Mouse (Mus musculus) urinary bladder, adult 2 months (tissue): ENCODE data around the gene Fbf1. TPM values are rescaled to one million over a fixed set of nuclear protein-coding genes. Genes with fewer than 3 reads are reported as not detected.
"Not testable (repeated sequence)": the region's sequence is repeated elsewhere in the genome, so short reads cannot be mapped to it uniquely, and the experiment has no call there.

ENCODE experiments used
- DNase-seq: peaks from one replicate; pipeline ENCODE4 v3.0.0; 2022; ENCODE audit warnings: low spot score
- polyA plus RNA-seq: library from polyadenylated mRNA; depleted of rRNA; stranded (reverse); fragments of >200 nt; gene quantifications from 2 replicates; pipeline ENCODE4 v1.2.3, GENCODE M21; 2012

The Fbf1 gene
- polyA plus RNA-seq, 1 experiment: 47.7 TPM

DNA sequence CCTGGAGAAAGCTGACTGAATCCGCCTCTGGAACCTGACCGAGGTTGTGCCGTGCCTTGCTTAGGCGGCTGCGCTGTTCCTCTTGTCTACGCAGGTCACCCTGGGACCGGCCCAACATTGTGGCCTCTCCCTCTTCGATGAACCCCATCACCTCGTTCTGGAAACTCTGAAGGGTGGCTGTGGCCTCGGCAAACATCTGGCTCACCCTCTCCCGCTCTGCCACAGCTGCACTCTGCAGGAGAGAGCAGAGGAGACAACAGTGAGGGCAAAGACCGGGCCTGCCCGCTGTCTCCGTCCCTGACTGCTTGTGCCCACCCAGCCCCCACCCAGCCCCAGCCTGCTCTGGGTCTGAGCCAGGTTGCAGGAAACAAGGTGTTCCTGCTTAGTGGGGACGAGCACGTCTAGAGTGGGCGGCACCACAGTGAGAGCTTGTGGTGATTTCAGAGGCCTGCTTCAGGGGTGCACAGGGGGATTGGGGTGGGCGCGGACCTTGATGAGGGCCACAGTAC, 60.1 kb downstream of the Fbf1 start:
- DNase-seq: no peak

DNA sequence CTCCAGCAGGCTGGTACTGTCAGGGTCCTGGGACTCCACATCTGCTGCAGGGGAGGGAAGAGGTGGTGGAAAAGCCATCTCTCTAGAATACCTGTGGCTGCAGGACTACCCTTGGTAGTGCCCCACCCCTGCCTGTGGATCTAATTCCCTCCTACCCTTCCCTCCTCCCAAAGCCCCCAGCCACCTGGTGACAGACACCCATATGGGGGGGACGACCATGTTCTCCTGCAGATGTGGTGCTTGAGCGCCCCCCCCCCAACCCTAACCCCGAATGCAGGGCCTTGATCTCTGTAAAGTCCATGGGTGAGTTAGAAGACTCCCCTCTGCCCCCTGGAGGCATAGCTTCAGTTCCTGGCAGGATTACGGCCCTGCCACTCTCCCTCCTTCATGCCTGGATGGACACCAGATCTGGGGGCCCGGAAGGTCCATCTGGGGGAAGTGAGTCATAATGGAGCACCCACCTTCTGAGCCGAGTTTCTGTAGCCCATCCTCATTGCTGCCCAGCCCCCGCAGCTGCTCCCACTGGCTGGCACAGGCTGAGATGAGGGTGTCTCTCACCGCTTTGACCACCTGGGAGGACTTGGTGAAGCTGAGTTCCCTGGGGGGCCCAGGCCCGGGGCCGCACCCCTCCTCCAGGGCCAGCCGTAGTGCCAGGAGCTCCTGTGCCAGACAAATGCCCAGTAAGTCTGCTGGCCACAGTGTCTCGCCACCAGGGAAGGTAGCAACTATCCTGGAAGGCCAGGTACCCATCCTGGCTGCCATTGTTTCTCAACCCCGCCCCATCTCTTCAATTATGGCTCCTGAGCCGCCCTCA, 60.8 kb downstream of the Fbf1 start:
- no peak for DNase-seq

DNA sequence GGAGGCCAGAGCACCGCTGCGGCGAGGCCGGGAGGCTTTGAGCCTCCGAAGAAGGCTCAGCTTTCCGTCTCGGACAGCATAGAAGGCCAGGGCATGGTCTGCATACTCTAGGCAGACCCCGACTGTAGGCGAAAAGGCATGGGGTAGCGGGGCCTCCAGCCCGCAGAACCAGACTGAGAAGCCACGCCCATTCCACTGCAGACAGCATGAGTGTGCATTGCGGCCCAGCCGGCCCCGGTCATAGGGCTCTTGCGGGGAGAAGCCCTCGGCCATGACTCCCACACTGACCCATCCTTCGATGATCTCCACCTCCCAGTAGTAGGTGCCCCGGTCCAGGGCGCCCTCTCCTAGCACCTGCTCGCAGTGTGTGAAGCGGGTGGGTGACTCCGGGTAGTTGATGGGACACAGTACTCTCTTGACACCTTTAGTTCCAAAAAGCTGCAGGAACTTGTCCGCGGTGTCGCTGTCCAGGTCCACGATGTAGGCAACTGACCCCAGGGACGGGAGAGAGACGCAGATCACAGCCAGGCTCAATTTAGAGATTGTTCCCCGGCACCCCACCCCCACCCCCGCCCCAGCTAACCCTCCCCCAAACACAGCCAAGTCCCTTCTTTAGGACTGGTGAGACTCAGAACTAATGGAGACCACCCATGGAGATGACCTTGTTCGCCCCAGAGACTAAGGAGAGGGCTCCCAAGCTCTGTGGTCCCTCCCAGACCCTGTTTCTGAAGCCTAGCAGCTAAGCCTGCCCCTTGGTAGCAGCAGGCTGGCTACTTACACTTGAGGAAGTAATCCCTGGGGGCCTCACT, 61.6 kb downstream of the Fbf1 start:
- no peak for DNase-seq

DNA sequence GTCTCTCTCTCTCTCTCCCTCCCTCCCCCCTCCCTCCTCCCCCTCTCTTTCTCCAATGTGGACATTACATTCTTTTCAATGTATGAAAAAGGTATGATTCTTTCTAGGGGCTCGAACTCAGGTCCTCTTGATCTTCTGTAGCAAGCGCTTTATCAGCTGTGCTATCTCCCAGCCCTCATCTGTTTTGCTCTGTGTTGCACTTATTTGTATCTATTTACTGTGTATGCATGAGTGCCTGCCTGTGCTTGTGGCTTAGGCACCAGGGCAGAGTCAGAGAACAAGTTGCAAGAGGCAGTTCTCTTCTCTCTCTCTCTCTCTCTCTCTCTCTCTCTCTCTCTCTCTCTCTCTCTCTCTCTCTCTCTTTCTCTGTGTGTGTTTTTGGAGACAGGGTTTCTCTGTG, 62.9 kb downstream of the Fbf1 start:
- DNase-seq: no peak

DNA sequence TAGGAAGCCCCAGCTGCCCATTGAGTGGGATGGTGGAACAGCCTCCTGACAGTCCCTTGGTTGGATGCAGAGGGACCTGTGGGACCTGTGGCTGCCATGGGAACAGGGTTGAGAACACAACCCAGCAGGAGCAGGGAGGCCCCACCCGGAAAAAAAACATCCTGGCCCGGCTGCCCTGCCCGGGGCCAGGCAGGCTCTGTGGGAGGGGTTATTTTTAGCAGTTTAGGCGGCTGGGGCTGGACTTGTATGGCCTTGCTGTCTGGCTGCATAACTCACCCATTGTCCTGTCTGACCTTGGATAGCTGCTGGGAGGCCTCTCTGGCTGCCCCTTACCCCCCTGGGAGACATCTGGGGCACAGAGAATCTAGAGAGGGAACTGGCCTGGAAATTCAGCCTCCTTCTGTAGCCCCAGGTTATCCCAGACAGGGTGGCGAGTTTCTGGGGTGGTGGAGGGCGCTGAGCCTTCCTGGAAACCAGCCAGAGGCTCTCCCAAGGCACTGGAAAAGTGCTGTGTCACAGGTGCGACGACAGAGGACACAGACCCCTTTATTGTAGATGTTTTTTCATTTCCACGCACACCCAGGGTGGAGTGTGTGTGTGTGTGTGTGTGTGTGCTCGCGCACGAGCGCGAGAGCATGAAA, 63.8 kb downstream of the Fbf1 start:
- no peak for DNase-seq

DNA sequence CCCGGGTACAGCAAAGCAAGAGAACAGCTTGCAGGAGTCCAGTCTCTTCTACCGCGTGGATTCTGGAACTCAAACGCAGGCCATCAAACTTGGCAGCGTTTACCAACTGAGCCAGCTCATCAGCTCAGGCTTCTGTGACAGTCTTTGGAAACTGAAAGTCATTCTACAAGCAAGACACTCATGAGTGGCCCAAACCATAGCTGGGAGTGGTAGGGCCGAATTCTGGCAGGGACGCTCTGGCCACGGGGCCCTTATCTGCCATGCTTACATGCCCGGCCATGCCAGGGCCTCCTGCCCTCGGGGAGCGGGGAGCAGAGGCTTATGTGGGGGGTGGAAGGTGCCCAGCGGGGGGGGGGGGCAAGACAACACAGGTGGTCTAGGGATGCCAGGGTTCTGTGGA, 64.4 kb downstream of the Fbf1 start:
- DNase-seq: no peak

DNA sequence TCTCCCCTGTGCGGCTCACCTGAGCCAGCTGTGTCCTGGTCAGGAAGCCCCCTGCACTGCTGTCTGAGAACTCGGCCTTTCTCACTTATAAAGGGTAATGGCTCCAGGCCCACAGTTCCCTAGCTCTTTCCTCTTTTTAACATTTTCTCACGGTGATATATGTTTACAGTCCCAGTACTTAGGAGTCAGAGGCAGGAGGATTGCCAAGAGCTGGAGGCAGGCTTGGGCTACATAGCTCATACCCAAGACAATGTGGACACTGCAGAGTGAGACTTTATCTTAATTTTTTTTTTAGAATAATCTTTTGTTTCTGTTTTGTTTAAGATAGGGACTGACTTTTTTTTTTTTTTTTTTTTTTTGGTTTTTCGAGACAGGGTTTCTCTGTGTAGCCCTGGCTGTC, 65.5 kb downstream of the Fbf1 start:
- no peak for DNase-seq

DNA sequence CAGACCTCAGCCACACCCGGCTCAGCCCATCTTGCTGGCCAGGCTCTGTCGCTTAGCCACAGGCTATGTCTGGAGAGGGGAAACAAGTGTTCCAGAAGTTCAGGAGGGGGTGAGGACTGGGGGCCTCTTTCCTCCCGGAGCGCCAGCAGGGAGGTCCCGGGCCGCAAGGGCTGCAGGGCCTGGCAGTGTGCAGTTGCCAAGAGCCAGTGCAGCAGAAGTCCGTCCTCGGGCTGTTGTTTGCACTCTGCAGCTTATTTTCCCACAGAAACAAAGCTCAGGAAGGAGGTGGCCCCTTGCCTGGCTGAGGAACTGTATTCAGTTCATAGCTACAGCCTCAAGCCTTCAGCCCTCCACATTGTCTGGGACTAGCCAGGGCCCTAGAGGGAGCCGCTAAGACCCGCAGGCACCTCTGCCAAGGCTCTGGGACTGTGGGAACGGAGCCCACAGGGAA, 66.0 kb downstream of the Fbf1 start:
- no peak for DNase-seq

DNA sequence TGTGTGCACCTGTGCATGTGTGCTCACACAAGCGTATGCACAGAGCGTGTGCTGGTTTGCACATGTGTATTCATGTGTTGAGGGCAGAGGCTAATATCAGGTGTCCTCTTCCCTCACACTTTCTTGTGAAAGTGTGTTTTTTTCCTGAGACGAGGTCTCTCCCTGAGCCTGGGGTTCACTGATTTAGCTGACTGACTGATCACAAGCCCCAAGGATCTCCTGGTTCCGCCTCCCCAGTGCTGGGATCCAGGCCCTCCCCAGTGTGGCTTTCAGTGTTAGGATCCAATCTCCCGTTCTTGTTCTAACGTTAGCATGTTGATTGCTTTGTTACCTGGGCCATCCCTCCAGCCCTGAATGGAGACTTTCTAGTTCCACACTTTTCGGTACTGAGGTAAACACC, 67.1 kb downstream of the Fbf1 start:
- no peak for DNase-seq

DNA sequence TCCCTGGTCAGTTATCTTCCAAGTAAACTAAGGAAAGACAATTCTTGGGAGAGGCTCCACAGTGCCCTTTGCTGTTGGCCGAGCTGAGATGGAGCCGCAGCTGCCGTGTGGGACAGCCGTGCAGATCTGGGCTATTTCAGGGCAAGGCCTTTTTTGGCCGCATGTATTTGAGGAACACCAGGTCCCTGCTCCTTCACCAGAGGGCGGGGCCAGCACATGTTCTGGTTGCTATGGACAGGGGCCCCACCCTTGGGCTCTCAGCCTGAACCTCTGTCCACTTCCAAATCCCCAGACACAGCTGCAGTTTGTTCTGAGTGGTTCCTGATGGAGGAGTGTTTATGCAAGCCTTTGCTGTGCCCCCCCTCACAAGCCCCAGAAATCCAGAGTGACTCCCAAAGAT, 67.6 kb downstream of the Fbf1 start:
- DNase-seq: no peak

DNA sequence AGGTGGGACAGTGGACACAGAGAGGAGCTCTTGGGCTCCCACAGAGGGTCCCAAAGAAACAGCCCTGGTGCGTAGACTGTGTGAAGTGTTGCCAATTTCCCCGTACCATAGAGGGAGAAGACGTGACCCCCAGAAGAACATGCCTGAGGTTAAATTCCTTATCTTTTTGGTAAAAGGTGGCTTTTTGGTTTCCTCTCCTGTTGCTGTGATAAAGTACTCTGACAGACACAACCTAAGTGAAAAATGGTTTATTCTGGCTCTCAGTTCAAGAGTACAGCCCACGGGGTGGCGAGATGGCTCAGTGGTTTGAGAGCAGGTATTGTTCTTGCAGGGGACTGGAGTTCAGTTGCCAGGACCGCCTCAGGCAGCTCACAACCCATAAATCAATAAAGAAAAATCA, 68.5 kb downstream of the Fbf1 start:
- DNase-seq: no peak

DNA sequence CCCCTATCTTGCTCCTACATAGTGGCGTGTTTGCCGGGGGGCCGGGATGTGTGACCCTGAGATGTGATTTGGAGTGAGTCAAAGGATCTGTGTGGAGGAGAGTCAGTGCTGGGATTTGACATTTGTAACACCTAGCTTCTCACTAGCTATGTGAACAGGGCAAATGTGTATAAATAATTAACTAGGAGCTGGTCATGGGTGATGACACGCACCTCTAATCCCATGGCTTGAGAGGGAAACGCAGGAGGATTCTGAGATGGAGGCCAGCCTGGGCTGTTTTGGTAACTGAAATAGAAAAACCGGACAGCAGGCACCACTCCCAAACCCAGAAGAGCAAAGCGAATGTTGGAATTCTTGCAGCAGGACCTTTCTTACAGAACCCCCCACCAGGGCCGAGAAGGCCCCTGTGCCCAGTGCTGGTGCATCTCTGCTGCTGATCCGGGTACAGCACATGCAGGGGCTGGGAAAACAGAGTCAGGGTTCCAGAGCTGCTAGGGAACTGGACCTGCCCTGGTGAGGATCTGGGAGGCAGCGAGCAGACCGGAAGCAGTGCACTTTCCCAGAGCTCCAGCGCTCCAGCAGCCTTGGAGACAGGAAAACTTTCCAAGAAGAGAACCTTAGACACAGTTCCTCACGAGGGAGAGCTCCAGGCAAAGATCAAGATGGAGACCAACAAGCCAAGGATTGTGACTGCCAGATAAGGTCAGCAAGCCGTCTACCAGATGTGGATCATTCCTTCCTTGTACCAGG, 69.1 kb downstream of the Fbf1 start:
- DNase-seq: no peak

DNA sequence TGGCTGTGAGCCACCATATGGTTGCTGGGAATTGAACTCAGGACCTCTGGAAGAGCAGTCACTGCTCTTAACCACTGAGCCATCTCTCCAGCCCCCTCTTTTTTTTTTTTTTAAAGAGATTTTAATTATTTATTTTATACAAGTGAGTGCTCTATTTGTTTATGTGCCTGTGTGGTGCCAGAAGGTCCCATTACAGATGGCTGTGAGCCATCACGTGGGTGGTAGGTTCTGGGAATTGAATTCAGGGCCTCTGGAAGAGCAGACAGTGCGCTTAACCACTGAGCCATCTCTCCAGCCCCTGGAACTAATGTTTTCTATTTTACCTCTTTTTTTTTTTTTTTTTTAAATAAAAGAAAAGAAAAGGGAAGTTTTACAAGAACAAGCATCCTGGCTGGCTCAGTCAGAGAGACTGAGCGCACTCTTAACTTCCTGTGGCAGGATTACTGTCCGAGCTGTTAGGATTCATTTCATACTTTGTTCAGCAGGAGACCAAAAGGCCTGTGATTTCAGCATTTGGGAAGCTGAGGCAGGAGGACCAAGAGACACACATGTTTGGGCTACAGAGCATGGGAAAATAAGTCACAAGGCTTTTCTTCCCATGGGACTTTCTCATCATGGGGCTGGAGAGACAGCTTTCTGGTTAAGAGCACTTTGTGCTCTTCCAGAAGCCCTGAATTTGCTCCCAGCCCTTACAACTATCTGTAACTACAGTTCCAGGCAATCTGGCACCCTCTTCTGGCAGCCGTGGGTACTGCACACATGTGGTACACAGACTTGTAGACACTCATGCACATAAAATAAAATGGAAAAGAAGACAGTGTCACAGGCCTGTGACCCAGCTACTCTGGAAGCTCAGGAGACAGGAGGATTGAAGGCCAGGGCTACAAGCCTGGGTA, 71.5 kb downstream of the Fbf1 start:
- DNase-seq: no peak

DNA sequence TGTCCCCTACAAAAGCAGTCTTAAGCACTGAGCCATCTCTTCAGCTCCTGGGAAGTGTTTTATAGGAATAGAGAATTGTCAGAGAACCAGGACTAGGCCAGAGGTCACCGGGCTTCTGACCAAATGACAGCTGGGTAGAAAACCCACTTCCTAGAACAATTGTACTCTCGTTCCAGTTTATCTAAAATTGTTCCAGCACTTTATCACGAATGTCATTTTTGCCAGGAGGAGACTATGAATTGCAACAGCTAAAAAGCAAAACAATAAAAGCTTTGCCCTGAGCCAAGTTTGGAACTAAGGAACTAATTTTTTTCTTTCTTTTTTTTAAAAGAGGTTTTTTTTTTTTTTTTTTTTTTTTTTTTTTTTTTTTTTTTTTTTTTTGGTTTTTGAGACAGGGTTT, 72.4 kb downstream of the Fbf1 start:
- no peak for DNase-seq

DNA sequence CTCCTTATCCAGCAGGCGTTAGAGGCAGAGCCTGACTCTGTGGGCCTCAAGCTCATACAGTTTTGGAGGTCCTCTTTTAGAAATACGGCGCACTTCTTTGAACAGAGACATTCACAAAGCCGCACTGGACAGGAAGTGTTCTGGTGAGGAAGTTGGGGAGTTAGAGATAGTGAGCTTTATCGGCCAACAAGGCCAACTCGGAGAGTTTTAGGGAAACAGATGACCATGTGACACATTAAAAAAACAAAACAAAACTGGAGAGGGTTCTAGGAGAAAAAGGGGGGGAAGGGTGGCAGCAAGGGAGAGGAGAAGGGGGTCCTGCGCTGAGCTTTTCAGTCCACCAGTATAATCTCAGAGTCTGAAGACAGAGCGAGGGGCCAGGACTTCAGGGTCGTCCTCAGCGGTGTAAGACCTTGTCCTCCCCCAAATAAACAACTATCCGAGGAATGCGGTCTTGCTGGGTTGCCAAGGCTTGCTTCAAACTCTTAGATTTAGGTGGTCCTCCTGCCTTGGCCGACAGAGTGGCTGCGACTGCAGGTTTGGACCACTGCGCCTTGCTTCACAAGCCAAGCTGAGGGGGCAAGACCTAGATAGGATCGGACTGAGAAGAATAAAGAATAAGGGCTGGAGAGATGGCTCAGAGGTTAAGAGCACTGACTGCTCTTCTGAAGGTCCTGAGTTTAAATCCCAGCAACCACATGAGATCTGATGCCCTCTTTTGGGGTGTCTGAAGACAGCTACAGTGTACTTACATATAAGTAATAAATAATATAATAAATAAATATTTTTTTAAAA, 74.0 kb downstream of the Fbf1 start:
- no peak for DNase-seq

DNA sequence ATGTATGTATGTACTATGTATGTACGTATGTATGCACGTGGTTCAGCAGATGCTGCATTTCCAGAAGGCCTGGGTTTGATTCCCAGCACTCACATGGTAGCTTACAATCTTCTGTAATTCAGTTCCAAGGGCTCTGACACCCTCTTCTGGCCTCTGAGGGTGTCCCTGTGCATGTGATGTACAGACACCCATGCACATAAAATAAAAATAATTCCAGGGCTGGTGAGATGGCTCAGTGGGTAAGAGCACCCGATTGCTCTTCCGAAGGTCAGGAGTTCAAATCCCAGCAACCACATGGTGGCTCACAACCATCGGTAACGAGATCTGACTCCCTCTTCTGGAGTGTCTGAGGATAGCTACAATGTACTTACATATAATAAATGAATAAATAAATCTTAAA, 75.0 kb downstream of the Fbf1 start:
- DNase-seq: not testable (repeated sequence)
